Mouse (Mus musculus): ENCODE measurements around the gene Usp25. TPM values are rescaled to one million over a fixed set of nuclear protein-coding genes. Genes with fewer than 3 reads are reported as not detected.
A peak's percentile ranks its signal among the peaks of the same experiment; 100 is the strongest.

Usp25 gene
- polyA plus RNA-seq, 1 experiment = 24.4 TPM

DNA sequence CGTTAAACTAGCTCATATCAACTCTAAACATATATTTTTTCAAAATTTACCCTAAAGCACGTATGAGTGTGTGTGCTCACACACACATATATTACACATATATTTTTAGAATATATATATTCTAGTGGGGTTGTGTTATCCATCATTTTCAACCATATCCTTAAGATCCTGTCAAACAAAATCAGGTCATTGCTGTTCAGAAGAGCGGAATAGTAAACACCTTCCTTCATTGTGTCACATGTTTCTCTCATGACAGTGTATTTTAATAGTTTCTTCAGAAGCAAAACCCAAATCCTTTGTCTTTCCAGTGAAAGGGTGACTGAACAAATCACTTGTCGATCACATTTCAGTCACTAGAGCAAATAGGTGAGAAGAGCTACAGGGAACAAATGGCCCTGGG is 25.8 kb upstream of the Usp25 start:
- Histone ChIP-seq H3K9ac (ENCODE audit: low read depth, poor library complexity, severe bottlenecking) (no peak overlapping the region), H3K27me3 (ENCODE audit: control insufficient read depth, insufficient read depth, low read length, poor library complexity, severe bottlenecking) (no peaks in the 10 kb centered on the region), H3K9me3 (replicated peaks; ENCODE audit: control insufficient read depth, insufficient read depth, low read length, poor library complexity, severe bottlenecking) (no peaks in the 10 kb centered on the region), H3K4me1 (ENCODE audit: control insufficient read depth, insufficient read depth, low read length) (no peaks in the 10 kb centered on the region), H3K27ac (ENCODE audit: insufficient read depth, low read length) (no peak overlapping the region), H3K4me3 (ENCODE audit: low read depth, low read length) (no peak overlapping the region), H3K36me3 (ENCODE audit: control insufficient read depth, insufficient read depth, low read length, poor library complexity, severe bottlenecking) (no peaks in the 10 kb centered on the region)
- TF ChIP-seq EP300 (IDR thresholded peaks at IDR 0.05; ENCODE audit: insufficient read depth, low read depth, low read length) = no peak
- no peak for TF ChIP-seq CTCF (IDR thresholded peaks at IDR 0.05; ENCODE audit: low read depth, low read length)
- no peak for TF ChIP-seq POLR2A (IDR thresholded peaks at IDR 0.05; ENCODE audit: insufficient read depth, low read length)

DNA sequence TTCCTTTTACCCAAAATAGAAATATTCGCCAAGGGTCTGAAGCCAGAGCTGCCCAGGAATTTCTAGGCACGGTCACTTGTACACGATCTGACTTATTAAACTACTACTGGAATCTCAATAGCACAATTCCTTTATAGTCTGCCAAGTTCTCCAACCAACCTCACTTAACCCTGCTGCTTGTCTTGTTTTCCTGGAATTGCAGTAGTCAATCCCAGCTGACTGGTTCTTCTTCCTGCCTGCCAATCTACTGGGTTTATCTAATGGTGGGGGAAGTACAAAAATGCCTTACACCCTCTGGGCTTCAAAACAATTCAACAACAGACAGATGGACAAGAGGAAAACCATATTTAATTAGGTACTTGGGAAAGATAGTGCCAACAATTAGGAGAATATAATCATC is 9.6 kb upstream of the Usp25 start:
- Histone ChIP-seq H3K36me3 (ENCODE audit: control insufficient read depth, insufficient read depth, low read length, poor library complexity, severe bottlenecking) (no peaks in the 10 kb centered on the region), H3K27ac (ENCODE audit: insufficient read depth, low read length) (no peak overlapping the region), H3K9me3 (replicated peaks; ENCODE audit: control insufficient read depth, insufficient read depth, low read length, poor library complexity, severe bottlenecking) (no peaks in the 10 kb centered on the region), H3K27me3 (ENCODE audit: control insufficient read depth, insufficient read depth, low read length, poor library complexity, severe bottlenecking) (no peaks in the 10 kb centered on the region), H3K4me3 (ENCODE audit: low read depth, low read length) (no peak overlapping the region), H3K9ac (ENCODE audit: low read depth, poor library complexity, severe bottlenecking) (no peak overlapping the region), H3K4me1 (ENCODE audit: control insufficient read depth, insufficient read depth, low read length) (no peaks in the 10 kb centered on the region)
- no peak for TF ChIP-seq EP300 (IDR thresholded peaks at IDR 0.05; ENCODE audit: insufficient read depth, low read depth, low read length)
- TF ChIP-seq CTCF (IDR thresholded peaks at IDR 0.05; ENCODE audit: low read depth, low read length) = no peak
- TF ChIP-seq POLR2A (IDR thresholded peaks at IDR 0.05; ENCODE audit: insufficient read depth, low read length) = no peak

DNA sequence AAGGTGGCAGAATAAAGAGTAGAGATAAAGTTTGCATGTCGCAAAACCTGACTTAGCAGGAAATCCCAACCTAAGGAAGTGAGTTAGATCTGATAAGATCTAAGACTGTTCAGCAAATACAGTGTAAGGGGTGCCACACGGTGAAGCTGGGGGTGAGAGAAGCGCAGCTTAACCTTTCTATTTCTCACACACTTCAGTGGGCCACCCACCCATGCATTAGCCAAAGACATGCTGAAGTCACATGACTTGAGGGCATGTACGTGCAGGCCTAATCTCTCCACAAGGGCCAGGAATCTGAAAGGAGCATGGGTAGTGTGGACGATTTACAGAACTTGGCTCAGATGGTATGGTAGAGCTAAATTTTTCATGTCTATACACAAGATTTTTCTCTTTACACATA is 4.3 kb upstream of the Usp25 start:
- H3K27ac ChIP-seq (ENCODE audit: insufficient read depth, low read length) = no peak overlapping the region
- no peak for TF ChIP-seq EP300 (IDR thresholded peaks at IDR 0.05; ENCODE audit: insufficient read depth, low read depth, low read length)
- H3K9me3 ChIP-seq (replicated peaks; ENCODE audit: control insufficient read depth, insufficient read depth, low read length, poor library complexity, severe bottlenecking) = no peaks in the 10 kb centered on the region
- H3K27me3 ChIP-seq (ENCODE audit: control insufficient read depth, insufficient read depth, low read length, poor library complexity, severe bottlenecking) = no peaks in the 10 kb centered on the region
- no peak overlapping the region for H3K9ac ChIP-seq (ENCODE audit: low read depth, poor library complexity, severe bottlenecking)
- H3K4me1 ChIP-seq (ENCODE audit: control insufficient read depth, insufficient read depth, low read length) = no peaks in the 10 kb centered on the region
- H3K36me3 ChIP-seq (ENCODE audit: control insufficient read depth, insufficient read depth, low read length, poor library complexity, severe bottlenecking) = no peaks in the 10 kb centered on the region
- no peak overlapping the region for H3K4me3 ChIP-seq (ENCODE audit: low read depth, low read length)

DNA sequence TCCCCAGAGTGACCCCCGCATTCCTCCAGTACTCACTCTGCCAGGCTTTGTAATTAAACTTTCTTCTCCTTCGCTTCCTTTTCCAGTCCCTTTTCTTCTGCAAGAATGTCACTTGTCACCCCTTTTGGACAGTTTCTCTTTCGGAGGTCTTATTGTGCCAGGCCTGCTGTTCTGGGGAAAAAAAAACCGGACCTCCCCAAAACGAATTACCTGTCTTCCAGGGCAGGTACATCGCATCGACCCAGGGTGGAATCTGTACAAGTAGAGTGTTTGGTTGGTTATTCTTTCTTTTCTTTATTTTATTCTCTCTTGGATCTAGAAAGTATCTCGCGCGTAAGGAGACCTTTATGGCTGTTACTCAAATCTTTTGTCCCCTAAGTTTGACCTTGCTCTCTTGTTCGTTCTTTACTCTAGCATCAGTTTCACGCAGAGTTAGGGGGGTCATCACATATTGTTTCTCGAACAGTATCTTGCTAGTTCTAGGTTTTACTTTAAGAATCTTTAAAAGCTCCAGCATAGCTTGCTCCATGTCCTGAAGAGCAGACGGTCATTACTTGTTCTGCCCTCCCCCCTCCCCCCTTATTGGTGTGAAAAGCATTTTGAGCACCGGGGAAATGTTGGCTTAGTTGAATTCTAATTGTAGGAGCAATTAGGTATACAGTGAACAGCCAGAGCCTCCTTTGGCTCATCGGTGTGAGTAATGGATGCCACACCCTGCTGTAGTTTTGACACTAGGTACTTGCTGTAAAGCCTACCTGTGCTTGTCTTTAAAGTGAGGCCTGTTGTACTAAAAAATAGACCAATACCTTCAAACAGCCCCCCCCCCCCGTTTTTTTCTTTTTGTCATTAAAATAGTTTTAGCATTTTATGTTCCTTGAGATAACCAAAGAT is 1.1 kb downstream of the Usp25 start:
- peak overlapping the region; percentile 86 for H3K9ac ChIP-seq (ENCODE audit: low read depth, poor library complexity, severe bottlenecking)
- no peak overlapping the region for H3K27ac ChIP-seq (ENCODE audit: insufficient read depth, low read length)
- no peaks in the 10 kb centered on the region for H3K4me1 ChIP-seq (ENCODE audit: control insufficient read depth, insufficient read depth, low read length)
- H3K4me3 ChIP-seq (ENCODE audit: low read depth, low read length) = peak overlapping the region; percentile 71
- no peak for TF ChIP-seq EP300 (IDR thresholded peaks at IDR 0.05; ENCODE audit: insufficient read depth, low read depth, low read length)
- H3K36me3 ChIP-seq (ENCODE audit: control insufficient read depth, insufficient read depth, low read length, poor library complexity, severe bottlenecking) = no peaks in the 10 kb centered on the region
- H3K27me3 ChIP-seq (ENCODE audit: control insufficient read depth, insufficient read depth, low read length, poor library complexity, severe bottlenecking) = no peaks in the 10 kb centered on the region; the same call in 1 of the 2 replicates
- H3K9me3 ChIP-seq (replicated peaks; ENCODE audit: control insufficient read depth, insufficient read depth, low read length, poor library complexity, severe bottlenecking) = no peaks in the 10 kb centered on the region

DNA sequence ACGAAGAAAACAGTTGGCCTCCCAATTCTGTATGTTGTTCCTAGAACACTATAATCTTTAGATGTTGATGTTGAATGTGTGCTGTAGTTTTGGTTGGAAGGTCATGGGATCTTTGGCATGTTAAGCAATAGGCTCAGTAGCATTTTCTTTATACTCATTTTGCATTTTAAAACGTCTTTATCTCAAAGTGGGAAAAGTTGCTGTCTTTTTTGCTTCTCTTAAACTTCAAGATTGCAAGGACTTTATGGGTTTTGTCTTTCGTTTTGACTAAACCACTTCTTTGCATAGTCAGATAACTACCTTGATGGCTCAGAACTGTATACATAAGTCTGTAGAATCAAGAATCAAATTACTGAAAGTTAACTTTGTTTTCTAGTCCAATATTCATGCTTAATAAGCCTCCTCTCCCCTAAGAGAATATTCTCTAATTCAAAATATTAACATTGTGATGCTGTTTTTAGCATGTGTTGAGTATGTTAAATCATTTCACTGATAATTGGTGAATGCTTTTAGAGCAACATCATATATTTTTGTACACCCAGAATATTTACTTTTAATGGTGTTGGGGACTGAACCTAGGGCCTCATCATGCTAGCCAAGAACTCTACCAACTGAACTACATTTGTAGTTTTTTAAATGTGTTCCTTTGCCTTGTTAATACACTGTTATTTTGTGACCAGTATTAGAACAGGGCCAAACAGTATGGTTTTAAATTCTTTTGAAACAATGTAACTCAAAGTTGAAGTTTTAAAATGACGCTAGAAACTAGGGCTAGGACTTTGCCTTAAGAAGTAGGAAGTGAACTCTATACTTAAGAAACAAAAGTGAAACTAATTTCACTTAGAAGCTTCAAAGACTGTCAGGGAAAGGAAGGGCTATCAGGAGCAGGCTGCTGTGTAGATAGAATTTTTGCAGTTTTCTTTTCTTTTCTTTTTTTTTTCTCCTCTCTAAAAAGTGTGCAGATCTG is 2.2 kb downstream of the Usp25 start:
- Histone ChIP-seq H3K9ac (ENCODE audit: low read depth, poor library complexity, severe bottlenecking) (no peak overlapping the region), H3K27ac (ENCODE audit: insufficient read depth, low read length) (no peak overlapping the region), H3K9me3 (replicated peaks; ENCODE audit: control insufficient read depth, insufficient read depth, low read length, poor library complexity, severe bottlenecking) (no peaks in the 10 kb centered on the region), H3K4me1 (ENCODE audit: control insufficient read depth, insufficient read depth, low read length) (no peaks in the 10 kb centered on the region), H3K36me3 (ENCODE audit: control insufficient read depth, insufficient read depth, low read length, poor library complexity, severe bottlenecking) (no peaks in the 10 kb centered on the region), H3K27me3 (ENCODE audit: control insufficient read depth, insufficient read depth, low read length, poor library complexity, severe bottlenecking) (no peaks in the 10 kb centered on the region; the same call in 1 of the 2 replicates), H3K4me3 (ENCODE audit: low read depth, low read length) (no peak overlapping the region)
- TF ChIP-seq POLR2A (IDR thresholded peaks at IDR 0.05; ENCODE audit: insufficient read depth, low read length) (no peak), CTCF (IDR thresholded peaks at IDR 0.05; ENCODE audit: low read depth, low read length) (no peak), EP300 (IDR thresholded peaks at IDR 0.05; ENCODE audit: insufficient read depth, low read depth, low read length) (no peak)

DNA sequence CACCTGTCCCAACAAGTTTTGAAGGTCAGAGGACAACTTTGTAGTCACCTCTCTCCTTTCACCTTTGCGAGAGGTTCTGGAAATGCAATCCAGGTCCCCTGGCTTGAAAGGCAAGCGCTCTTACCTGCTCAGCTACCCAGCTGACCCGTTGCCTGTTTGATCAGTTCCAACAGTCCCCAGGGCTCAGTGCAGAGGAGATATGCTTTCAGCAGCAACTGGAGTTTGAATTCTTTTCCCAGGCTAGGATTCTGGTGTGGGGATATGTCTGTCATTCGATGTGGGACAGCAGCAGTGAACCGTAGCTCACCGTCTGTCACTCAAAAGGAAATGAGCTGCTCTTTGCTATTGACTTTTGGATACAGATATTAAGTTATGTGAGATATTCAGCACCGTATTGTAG is 4.4 kb downstream of the Usp25 start:
- Histone ChIP-seq H3K27ac (ENCODE audit: insufficient read depth, low read length) (no peak overlapping the region), H3K9ac (ENCODE audit: low read depth, poor library complexity, severe bottlenecking) (no peak overlapping the region), H3K9me3 (replicated peaks; ENCODE audit: control insufficient read depth, insufficient read depth, low read length, poor library complexity, severe bottlenecking) (no peaks in the 10 kb centered on the region), H3K4me1 (ENCODE audit: control insufficient read depth, insufficient read depth, low read length) (no peaks in the 10 kb centered on the region), H3K36me3 (ENCODE audit: control insufficient read depth, insufficient read depth, low read length, poor library complexity, severe bottlenecking) (no peaks in the 10 kb centered on the region), H3K4me3 (ENCODE audit: low read depth, low read length) (no peak overlapping the region), H3K27me3 (ENCODE audit: control insufficient read depth, insufficient read depth, low read length, poor library complexity, severe bottlenecking) (no peaks in the 10 kb centered on the region; the same call in 1 of the 2 replicates)
- no peak for TF ChIP-seq EP300 (IDR thresholded peaks at IDR 0.05; ENCODE audit: insufficient read depth, low read depth, low read length)
- TF ChIP-seq CTCF (IDR thresholded peaks at IDR 0.05; ENCODE audit: low read depth, low read length) = no peak
- no peak for TF ChIP-seq POLR2A (IDR thresholded peaks at IDR 0.05; ENCODE audit: insufficient read depth, low read length)
